Mouse (Mus musculus) cerebellum, adult 2 months (tissue): Measurements from ENCODE around the gene Ccdc173. TPM values are rescaled to one million over a fixed set of nuclear protein-coding genes. Genes with fewer than 3 reads are reported as not detected.
A peak's percentile ranks its signal among the peaks of the same experiment; 100 is the strongest.

Experiments used
- DNase-seq, 2 experiments: peaks; one replicate each; pipeline ENCODE4 v3.0.0; 2021
- H3K27ac ChIP-seq: fragments of 200-500 bp; 2 replicates; pipeline ENCODE4 v1.5.1; 2012; ENCODE audit warnings: low read length, control low read depth, inconsistent platforms; ENCODE audit not compliant: insufficient read depth
- H3K27me3 ChIP-seq: fragments of 200-500 bp; 2 replicates; pipeline ENCODE4 v1.6.1; 2012; ENCODE audit warnings: inconsistent platforms, mild to moderate bottlenecking, low read length, moderate library complexity; ENCODE audit not compliant: control insufficient read depth, insufficient read depth
- H3K4me1 ChIP-seq: fragments of 200-500 bp; 2 replicates; pipeline ENCODE4 v1.6.1; 2011; ENCODE audit warnings: low read length; ENCODE audit not compliant: control insufficient read depth, insufficient read depth
- H3K4me3 ChIP-seq: fragments of 200-500 bp; replicated peaks from 2 replicates; pipeline ENCODE3; 2011; ENCODE audit warnings: mild to moderate bottlenecking, low read depth, low read length, control low read depth; ENCODE audit not compliant: insufficient read depth
- CTCF ChIP-seq: fragments of 200-500 bp; IDR thresholded peaks from 2 replicates; pipeline ENCODE4 v1.5.1; 2011; ENCODE audit warnings: low read depth, mild to moderate bottlenecking, control low read depth, low read length, moderate library complexity, borderline replicate concordance; ENCODE audit not compliant: insufficient read depth
- POLR2A ChIP-seq: fragments of 200-500 bp; IDR thresholded peaks from 2 replicates; pipeline ENCODE4 v1.6.1; 2011; ENCODE audit warnings: low read length, control low read depth, borderline replicate concordance; ENCODE audit not compliant: insufficient read depth
- WGBS: fragments of 180-500 bp; shearing (Covaris S2); methylation state at CpG from one replicate; pipeline ENCODE4 v1.1.7; 2018; 5-methylcytosine and 5-hydroxymethylcytosine counted together
- polyA plus RNA-seq: library from polyadenylated mRNA; depleted of rRNA; stranded (reverse); fragments of >200 nt; gene quantifications from 2 replicates; pipeline ENCODE4 v1.2.3, GENCODE M21; 2012; rRNA removed

Gene Ccdc173
- polyA plus RNA-seq = 2.2 and 2.4 TPM in 2 replicates

DNA sequence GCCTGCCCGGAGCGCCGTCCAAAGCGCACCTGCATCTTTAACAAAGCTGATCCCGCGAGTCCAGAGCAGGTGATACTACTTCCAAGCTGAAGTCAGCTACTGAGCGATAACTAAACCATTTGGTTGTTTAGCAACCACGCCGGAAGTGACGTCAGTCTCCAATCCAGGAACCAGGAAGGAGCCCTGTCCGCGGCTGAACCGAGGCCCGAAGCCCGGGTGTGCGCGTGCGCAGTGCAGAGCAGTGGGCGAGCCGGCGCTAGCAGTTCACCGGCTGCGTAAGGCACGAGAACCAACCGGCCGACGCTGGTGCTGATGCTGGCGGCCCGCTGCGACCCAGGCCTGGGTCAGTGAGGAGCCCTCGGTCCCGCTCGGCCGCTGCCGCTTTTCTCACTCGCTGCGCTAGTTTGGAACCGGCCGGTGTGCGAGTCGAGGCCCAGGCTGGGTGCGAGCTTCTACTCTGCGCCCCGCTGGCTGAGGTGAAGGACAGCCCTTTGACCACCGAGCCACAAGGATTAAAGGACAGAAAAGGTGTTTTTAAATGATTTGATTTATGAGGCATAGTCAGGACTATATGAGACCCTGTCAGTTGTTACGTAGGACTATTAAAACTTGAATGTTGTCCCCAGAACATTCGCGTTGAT lies at the start of gene Ccdc173, which contains the start of gene Phospho2:
Gene Ccdc173 (minus strand): TSS at position 147 of the 641 bp plus-strand sequence.
Gene Phospho2 (plus strand): TSS at position 195 of the 641 bp plus-strand sequence.
- Histone ChIP-seq H3K4me3 (peak within 1 kb of the TSS; percentile 98), H3K27ac (peak within 1 kb of the TSS; percentile 74), H3K27me3 (no peaks in the 10 kb centered on the region), H3K4me1 (peaks cover 3% of the 10 kb centered on the region; the same call in 1 of the 2 replicates)
- 1% methylated on average over 48 of the region's 48 CpGs for WGBS
- TF ChIP-seq POLR2A (peak; percentile 84), CTCF (no peak)
- peak; percentile 98 for DNase-seq

DNA sequence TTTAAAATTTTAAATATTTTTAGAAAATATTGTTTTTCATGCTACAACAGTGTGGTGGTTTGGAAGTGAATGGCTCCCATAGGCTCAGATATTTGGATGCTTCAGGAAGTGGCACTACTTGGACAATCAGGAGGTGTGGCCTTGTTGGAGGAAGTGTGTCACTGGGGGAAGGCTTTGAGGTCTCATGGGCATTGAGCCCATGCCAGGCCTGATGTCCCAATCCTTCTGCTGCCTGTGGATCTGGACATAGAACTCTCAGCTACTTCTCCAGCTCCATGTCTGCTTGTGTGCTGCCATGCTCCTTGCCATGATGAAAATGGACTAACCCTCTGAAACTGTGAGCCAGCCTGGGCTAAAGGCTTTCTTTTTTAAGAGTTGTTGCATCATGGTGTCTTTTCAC lies 49.3 kb upstream of the Ccdc173 start:
- DNase-seq = no peak
- Histone ChIP-seq H3K27ac (no peak overlapping the region), H3K27me3 (no peaks in the 10 kb centered on the region), H3K4me3 (no peak overlapping the region), H3K4me1 (no peaks in the 10 kb centered on the region)
- TF ChIP-seq CTCF (no peak), POLR2A (no peak)

DNA sequence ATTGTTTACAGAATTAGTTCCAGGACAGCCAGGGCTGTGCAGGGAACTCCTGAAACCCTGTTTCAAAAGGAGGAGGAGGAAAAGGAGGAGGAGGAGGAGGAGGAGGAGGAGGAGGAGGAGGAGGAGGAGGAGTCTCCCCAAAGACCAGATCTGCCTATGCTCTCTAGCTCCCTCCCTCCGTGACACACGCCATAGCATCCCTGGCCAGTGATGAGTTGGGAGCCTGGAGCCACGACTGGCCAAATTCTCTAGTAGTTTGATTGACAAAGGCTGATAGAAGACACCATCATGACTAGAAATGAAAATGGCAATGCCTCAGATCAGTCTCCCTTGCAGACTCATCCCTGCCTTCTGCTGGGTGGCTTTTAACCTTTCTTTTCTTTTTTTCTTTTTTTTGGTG lies 48.6 kb upstream of the Ccdc173 start:
- DNase-seq = no peak
- no peaks in the 10 kb centered on the region for H3K27me3 ChIP-seq
- peak; percentile 42; the same call in 1 of the 2 replicates for TF ChIP-seq CTCF
- TF ChIP-seq POLR2A = no peak
- no peak overlapping the region for H3K27ac ChIP-seq
- 33% methylated on average over 3 of the region's 3 CpGs for WGBS
- H3K4me1 ChIP-seq = no peaks in the 10 kb centered on the region
- no peak overlapping the region for H3K4me3 ChIP-seq

DNA sequence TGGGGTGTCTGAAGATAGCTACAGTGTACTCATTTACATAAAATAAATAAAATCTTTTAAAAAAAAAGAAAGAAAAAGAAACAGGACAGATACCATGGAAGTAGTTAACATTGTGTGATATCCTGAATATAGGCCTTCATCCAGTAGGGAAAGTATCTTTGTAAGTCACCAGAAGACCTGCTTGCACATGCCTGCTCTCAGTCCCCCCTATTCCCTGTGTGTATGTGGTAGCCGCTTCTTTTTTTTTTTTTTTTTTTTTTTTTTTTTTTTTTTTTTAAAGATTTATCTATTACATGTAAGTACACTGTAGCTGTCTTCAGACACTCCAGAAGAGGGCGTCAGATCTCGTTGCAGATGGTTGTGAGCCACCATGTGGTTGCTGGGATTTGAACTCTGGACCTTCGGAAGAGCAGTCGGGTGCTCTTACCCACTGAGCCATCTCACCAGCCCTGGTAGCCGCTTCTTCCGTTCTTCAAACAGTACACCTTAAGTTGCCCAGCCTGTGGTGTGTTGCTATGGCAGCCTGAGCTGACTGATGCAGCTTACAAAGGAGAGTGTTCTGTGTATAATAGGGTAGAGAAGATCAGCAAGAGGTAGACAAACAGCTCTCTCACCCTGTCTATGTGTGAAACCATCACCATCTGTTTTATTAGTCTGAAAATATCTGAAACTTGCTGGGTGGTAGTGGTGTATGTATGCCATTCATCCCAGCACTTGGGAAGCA lies 48.0 kb upstream of the Ccdc173 start:
- WGBS = 66% methylated on average over 7 of the region's 7 CpGs
- no peaks in the 10 kb centered on the region for H3K4me1 ChIP-seq
- TF ChIP-seq CTCF (no peak), POLR2A (no peak)
- no peaks in the 10 kb centered on the region for H3K27me3 ChIP-seq
- no peak for DNase-seq
- H3K4me3 ChIP-seq = no peak overlapping the region
- no peak overlapping the region for H3K27ac ChIP-seq

DNA sequence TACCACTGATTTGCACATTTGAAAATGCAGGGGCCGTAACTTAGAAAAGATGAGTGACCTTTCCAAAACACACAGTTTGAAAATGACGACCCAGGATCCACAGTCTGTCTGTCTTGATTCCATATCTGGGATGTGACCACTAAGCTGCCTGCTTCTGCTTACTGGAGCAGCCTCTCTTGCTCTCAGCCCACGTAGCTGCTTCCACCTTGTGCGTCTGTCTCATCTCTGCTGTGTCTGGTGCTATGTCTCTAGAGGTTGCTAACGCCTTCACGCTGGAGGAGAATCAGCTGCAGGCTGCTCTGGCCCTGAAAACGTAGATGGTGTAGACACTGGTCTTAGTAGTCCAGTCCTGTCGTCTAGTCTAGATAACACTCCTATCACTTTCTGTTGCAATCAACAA lies 40.7 kb upstream of the Ccdc173 start:
- no peak for TF ChIP-seq CTCF
- TF ChIP-seq POLR2A = no peak
- no peaks in the 10 kb centered on the region for H3K27me3 ChIP-seq
- H3K27ac ChIP-seq = no peak overlapping the region
- H3K4me3 ChIP-seq = no peak overlapping the region
- no peak for DNase-seq
- 86% methylated on average over 8 of the region's 8 CpGs for WGBS
- H3K4me1 ChIP-seq = peaks cover 17% of the 10 kb centered on the region

DNA sequence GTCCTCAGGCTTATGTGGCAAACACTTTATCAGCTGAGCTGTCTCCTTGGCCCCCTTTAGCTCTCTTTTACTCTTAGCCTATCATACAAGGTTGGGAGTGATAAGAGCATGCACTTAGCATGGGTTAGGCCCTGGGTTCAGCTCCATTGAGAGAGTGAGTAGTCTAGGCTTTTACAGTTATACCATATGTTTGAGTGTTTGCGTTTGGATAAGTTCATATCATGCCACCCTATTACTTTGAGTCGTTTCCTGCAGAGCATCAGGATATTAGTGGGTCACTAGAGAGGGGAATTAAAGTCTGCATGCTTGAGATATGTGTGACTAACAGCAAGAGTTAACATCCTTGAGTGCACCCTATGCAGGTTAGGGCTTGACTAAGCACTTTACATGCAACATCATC lies 40.3 kb upstream of the Ccdc173 start:
- TF ChIP-seq POLR2A (no peak), CTCF (no peak)
- H3K27me3 ChIP-seq = no peaks in the 10 kb centered on the region
- H3K4me3 ChIP-seq = no peak overlapping the region
- H3K27ac ChIP-seq = no peak overlapping the region
- 93% methylated on average over 2 of the region's 2 CpGs for WGBS
- H3K4me1 ChIP-seq = peaks cover 20% of the 10 kb centered on the region
- no peak for DNase-seq

DNA sequence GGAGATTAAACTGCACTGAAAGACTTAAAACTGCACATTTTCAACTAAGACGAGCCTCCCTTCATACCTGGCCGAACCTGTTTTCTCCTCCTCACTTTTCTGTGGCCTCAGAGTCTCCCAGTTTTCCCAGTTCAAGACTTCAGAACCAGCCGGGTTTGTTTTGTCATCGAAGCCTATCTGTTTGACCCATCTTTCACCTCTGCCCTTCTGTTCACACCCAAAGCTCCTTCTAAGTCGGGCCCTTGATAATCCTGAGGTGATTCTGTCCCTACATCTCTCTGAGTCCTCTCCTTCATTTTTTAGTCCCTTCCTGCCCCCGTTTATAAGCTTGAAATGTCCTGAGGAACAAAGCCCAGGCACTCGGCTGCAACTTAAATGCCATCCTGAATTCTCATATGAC lies 38.7 kb upstream of the Ccdc173 start:
- DNase-seq = no peak
- Histone ChIP-seq H3K27ac (peak overlapping the region; percentile 4; the same call in 1 of the 2 replicates), H3K4me1 (peaks cover 23% of the 10 kb centered on the region), H3K27me3 (no peaks in the 10 kb centered on the region), H3K4me3 (no peak overlapping the region)
- no peak for TF ChIP-seq POLR2A
- no peak for TF ChIP-seq CTCF
- WGBS = 62% methylated on average over 7 of the region's 7 CpGs

DNA sequence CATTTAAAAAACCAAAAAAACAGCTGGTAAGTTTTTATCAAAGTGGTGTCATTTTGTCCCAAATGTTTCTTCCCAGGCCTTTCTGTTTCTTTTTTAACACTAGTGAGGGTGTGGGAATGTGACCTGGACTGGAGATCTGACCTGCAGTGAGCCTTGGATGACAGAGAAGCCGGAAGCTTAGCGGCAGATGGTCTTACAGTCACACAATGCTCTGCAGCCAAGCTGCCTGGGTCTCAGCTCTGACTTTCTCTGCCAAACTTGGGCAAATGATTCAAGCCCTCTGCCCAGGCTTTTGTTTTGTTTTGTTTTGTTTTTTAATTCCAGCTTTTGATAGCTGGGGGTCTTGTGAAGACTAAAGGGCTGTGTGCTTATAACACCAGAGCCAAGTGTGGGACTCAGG lies 37.0 kb upstream of the Ccdc173 start:
- Histone ChIP-seq H3K27ac (peak overlapping the region; percentile 91), H3K4me3 (no peak overlapping the region), H3K4me1 (peaks cover 23% of the 10 kb centered on the region), H3K27me3 (no peaks in the 10 kb centered on the region)
- 4% methylated on average over 2 of the region's 2 CpGs for WGBS
- TF ChIP-seq CTCF (no peak), POLR2A (0 out of 2 replicates have a peak, but pooled peaks have one; percentile 32)
- DNase-seq = peak; percentile 74 to 88
